Mouse (Mus musculus) lung, postnatal 14 days (tissue): ENCODE data around the gene Vmn1r30.

Experiments
- DNase-seq: peaks from one replicate; pipeline ENCODE4 v3.0.0; 2021

Gene Vmn1r30

DNA sequence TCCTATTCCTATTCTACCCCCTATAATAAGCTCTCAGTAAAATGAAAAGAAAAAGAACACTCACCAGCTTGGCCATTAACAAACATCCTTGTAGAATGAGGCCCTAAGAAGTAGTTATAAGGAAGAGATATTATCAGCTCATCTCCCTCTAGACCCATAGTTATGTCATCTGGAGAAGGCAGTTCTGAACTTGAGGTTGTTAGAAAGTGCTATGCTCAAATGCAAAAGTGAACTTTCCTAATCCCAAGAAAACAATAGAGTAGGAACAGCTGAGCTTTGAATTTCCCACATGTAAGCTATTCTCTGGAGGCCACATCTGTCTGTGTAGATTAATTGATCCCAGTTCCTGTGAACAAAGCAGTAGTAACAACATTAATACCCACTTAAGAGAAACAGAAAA, at the start of gene Vmn1r30:
Gene Vmn1r30 (minus strand): TSS at position 101 of the 400 bp plus-strand sequence.
- no peak for DNase-seq

- DNase-seq = no peak
Observed at GRCm38 (mm10) chr6:58475230-58475629, 32.0 kb upstream of the Vmn1r30 start, which contains the start of gene Vmn1r31. TSS of gene Vmn1r31 (minus strand) at chr6:58475330.
